Mouse (Mus musculus): ENCODE results near the gene Htra3. TPM values are rescaled to one million over a fixed set of nuclear protein-coding genes. Genes with fewer than 3 reads are reported as not detected.

Htra3 gene
- polyA plus RNA-seq, 1 experiment from 2014 or later, result 47.9 TPM

GRCm38 (mm10) chr5:35705411-35705810 is 25.8 kb upstream of the Htra3 start:
- H3K4me2 ChIP-seq (ENCODE audit: low read length), result no peak overlapping the region
- ATAC-seq (replicated peaks; ENCODE audit: low FRiP score, low TSS enrichment, low read depth) (no peak), DNase-seq (ENCODE audit: low spot score) (no peak)
- 93% methylated on average over 3 of the region's 3 CpGs for WGBS
- H3K9me3 ChIP-seq (ENCODE audit: control insufficient read depth, low read length), result no peaks in the 10 kb centered on the region
- no peak overlapping the region for H3K4me3 ChIP-seq (ENCODE audit: low read depth, low read length)
- H3K4me1 ChIP-seq (replicated peaks; ENCODE audit: control insufficient read depth, insufficient read depth, low read length), result peaks cover 6% of the 10 kb centered on the region; the same call in 1 of the 2 replicates
- H3K36me3 ChIP-seq (ENCODE audit: control insufficient read depth, insufficient read depth, low read length), result no peaks in the 10 kb centered on the region
- H3K27me3 ChIP-seq (replicated peaks; ENCODE audit: control insufficient read depth, insufficient read depth, low read length), result no peaks in the 10 kb centered on the region
- H3K9ac ChIP-seq (ENCODE audit: low read length), result no peak overlapping the region
- no peak overlapping the region for H3K27ac ChIP-seq (ENCODE audit: low read depth)

- 93% methylated on average over 4 of the region's 4 CpGs for WGBS
- Histone ChIP-seq H3K4me3 (ENCODE audit: low read depth, low read length) (no peak overlapping the region), H3K36me3 (ENCODE audit: control insufficient read depth, insufficient read depth, low read length) (no peaks in the 10 kb centered on the region), H3K27me3 (replicated peaks; ENCODE audit: control insufficient read depth, insufficient read depth, low read length) (no peaks in the 10 kb centered on the region), H3K27ac (ENCODE audit: low read depth) (no peak overlapping the region), H3K9ac (ENCODE audit: low read length) (no peak overlapping the region), H3K9me3 (ENCODE audit: control insufficient read depth, low read length) (no peaks in the 10 kb centered on the region), H3K4me1 (replicated peaks; ENCODE audit: control insufficient read depth, insufficient read depth, low read length) (no peaks in the 10 kb centered on the region), H3K4me2 (ENCODE audit: low read length) (no peak overlapping the region)
- no peak for ATAC-seq (replicated peaks; ENCODE audit: low FRiP score, low TSS enrichment, low read depth)
- no peak for DNase-seq (ENCODE audit: low spot score)
These were observed 24.2 kb upstream of the Htra3 start for GRCm38 (mm10) chr5:35703814-35704213.

- 84% methylated on average over 8 of the region's 8 CpGs for WGBS
- Histone ChIP-seq H3K4me1 (replicated peaks; ENCODE audit: control insufficient read depth, insufficient read depth, low read length) (no peaks in the 10 kb centered on the region), H3K27me3 (replicated peaks; ENCODE audit: control insufficient read depth, insufficient read depth, low read length) (no peaks in the 10 kb centered on the region), H3K4me3 (ENCODE audit: low read depth, low read length) (no peak overlapping the region), H3K4me2 (ENCODE audit: low read length) (no peak overlapping the region), H3K9ac (ENCODE audit: low read length) (no peak overlapping the region), H3K9me3 (ENCODE audit: control insufficient read depth, low read length) (no peaks in the 10 kb centered on the region), H3K27ac (ENCODE audit: low read depth) (no peak overlapping the region), H3K36me3 (ENCODE audit: control insufficient read depth, insufficient read depth, low read length) (no peaks in the 10 kb centered on the region)
- no peak for DNase-seq (ENCODE audit: low spot score)
- ATAC-seq (replicated peaks; ENCODE audit: low FRiP score, low TSS enrichment, low read depth), result no peak
These were observed 23.6 kb upstream of the Htra3 start for GRCm38 (mm10) chr5:35703183-35703582.

- H3K27ac ChIP-seq (ENCODE audit: low read depth), result no peak overlapping the region
- no peaks in the 10 kb centered on the region for H3K9me3 ChIP-seq (ENCODE audit: control insufficient read depth, low read length)
- WGBS, result 66% methylated on average over 4 of the region's 4 CpGs
These were observed 23.1 kb upstream of the Htra3 start for GRCm38 (mm10) chr5:35702582-35703140.

GRCm38 (mm10) chr5:35701042-35701441 is 21.5 kb upstream of the Htra3 start:
- Histone ChIP-seq H3K4me3 (ENCODE audit: low read depth, low read length) (no peak overlapping the region), H3K36me3 (ENCODE audit: control insufficient read depth, insufficient read depth, low read length) (no peaks in the 10 kb centered on the region), H3K27me3 (replicated peaks; ENCODE audit: control insufficient read depth, insufficient read depth, low read length) (no peaks in the 10 kb centered on the region), H3K27ac (ENCODE audit: low read depth) (no peak overlapping the region), H3K9ac (ENCODE audit: low read length) (0 out of 2 replicates have a peak overlapping the region, but pooled peaks have one; percentile 20), H3K4me2 (ENCODE audit: low read length) (no peak overlapping the region), H3K9me3 (ENCODE audit: control insufficient read depth, low read length) (no peaks in the 10 kb centered on the region), H3K4me1 (replicated peaks; ENCODE audit: control insufficient read depth, insufficient read depth, low read length) (no peaks in the 10 kb centered on the region)
- DNase-seq (ENCODE audit: low spot score) (peak; percentile 88), ATAC-seq (replicated peaks; ENCODE audit: low FRiP score, low TSS enrichment, low read depth) (0 out of 2 replicates have a peak, but pooled peaks have one; percentile 18)
- 44% methylated on average over 6 of the region's 6 CpGs for WGBS

More at GRCm38 (mm10) chr5:35702582-35703140, 23.1 kb upstream of the Htra3 start:
- no peak overlapping the region for H3K9ac ChIP-seq (ENCODE audit: low read length)
- no peaks in the 10 kb centered on the region for H3K4me1 ChIP-seq (replicated peaks; ENCODE audit: control insufficient read depth, insufficient read depth, low read length)
- ATAC-seq (replicated peaks; ENCODE audit: low FRiP score, low TSS enrichment, low read depth) (no peak), DNase-seq (ENCODE audit: low spot score) (no peak)
- no peaks in the 10 kb centered on the region for H3K27me3 ChIP-seq (replicated peaks; ENCODE audit: control insufficient read depth, insufficient read depth, low read length)
- no peaks in the 10 kb centered on the region for H3K36me3 ChIP-seq (ENCODE audit: control insufficient read depth, insufficient read depth, low read length)
- no peak overlapping the region for H3K4me2 ChIP-seq (ENCODE audit: low read length)
- no peak overlapping the region for H3K4me3 ChIP-seq (ENCODE audit: low read depth, low read length)

- Histone ChIP-seq H3K4me1 (replicated peaks; ENCODE audit: control insufficient read depth, insufficient read depth, low read length) (peaks cover 15% of the 10 kb centered on the region; the same call in 1 of the 2 replicates), H3K36me3 (ENCODE audit: control insufficient read depth, insufficient read depth, low read length) (no peaks in the 10 kb centered on the region), H3K9ac (ENCODE audit: low read length) (no peak overlapping the region), H3K9me3 (ENCODE audit: control insufficient read depth, low read length) (no peaks in the 10 kb centered on the region), H3K27me3 (replicated peaks; ENCODE audit: control insufficient read depth, insufficient read depth, low read length) (no peaks in the 10 kb centered on the region), H3K27ac (ENCODE audit: low read depth) (no peak overlapping the region), H3K4me3 (ENCODE audit: low read depth, low read length) (no peak overlapping the region), H3K4me2 (ENCODE audit: low read length) (no peak overlapping the region)
- 28% methylated on average over 5 of the region's 5 CpGs for WGBS
- ATAC-seq (replicated peaks; ENCODE audit: low FRiP score, low TSS enrichment, low read depth) (no peak), DNase-seq (ENCODE audit: low spot score) (no peak)
These were observed 16.2 kb upstream of the Htra3 start for GRCm38 (mm10) chr5:35695815-35696214.

- H3K4me2 ChIP-seq (ENCODE audit: low read length), result no peak overlapping the region
- ATAC-seq (replicated peaks; ENCODE audit: low FRiP score, low TSS enrichment, low read depth) (no peak), DNase-seq (ENCODE audit: low spot score) (no peak)
- H3K27ac ChIP-seq (ENCODE audit: low read depth), result no peak overlapping the region
- H3K4me3 ChIP-seq (ENCODE audit: low read depth, low read length), result no peak overlapping the region
- 72% methylated on average over 4 of the region's 4 CpGs for WGBS
- no peaks in the 10 kb centered on the region for H3K36me3 ChIP-seq (ENCODE audit: control insufficient read depth, insufficient read depth, low read length)
- peaks cover 25% of the 10 kb centered on the region for H3K4me1 ChIP-seq (replicated peaks; ENCODE audit: control insufficient read depth, insufficient read depth, low read length)
- H3K27me3 ChIP-seq (replicated peaks; ENCODE audit: control insufficient read depth, insufficient read depth, low read length), result no peaks in the 10 kb centered on the region
- H3K9ac ChIP-seq (ENCODE audit: low read length), result no peak overlapping the region
- no peaks in the 10 kb centered on the region for H3K9me3 ChIP-seq (ENCODE audit: control insufficient read depth, low read length)
These were observed 14.1 kb upstream of the Htra3 start for GRCm38 (mm10) chr5:35693638-35694037.

GRCm38 (mm10) chr5:35691246-35691645 is 11.7 kb upstream of the Htra3 start:
- WGBS, result 26% methylated on average over 11 of the region's 11 CpGs
- H3K36me3 ChIP-seq (ENCODE audit: control insufficient read depth, insufficient read depth, low read length), result no peaks in the 10 kb centered on the region
- no peak overlapping the region for H3K9ac ChIP-seq (ENCODE audit: low read length)
- ATAC-seq (replicated peaks; ENCODE audit: low FRiP score, low TSS enrichment, low read depth) (peak; percentile 28; the same call in 1 of the 2 replicates), DNase-seq (ENCODE audit: low spot score) (peak; percentile 63)
- no peaks in the 10 kb centered on the region for H3K9me3 ChIP-seq (ENCODE audit: control insufficient read depth, low read length)
- H3K4me3 ChIP-seq (ENCODE audit: low read depth, low read length), result no peak overlapping the region
- no peaks in the 10 kb centered on the region for H3K27me3 ChIP-seq (replicated peaks; ENCODE audit: control insufficient read depth, insufficient read depth, low read length)
- H3K4me2 ChIP-seq (ENCODE audit: low read length), result no peak overlapping the region
- H3K27ac ChIP-seq (ENCODE audit: low read depth), result peak overlapping the region; percentile 10; the same call in 1 of the 2 replicates
- H3K4me1 ChIP-seq (replicated peaks; ENCODE audit: control insufficient read depth, insufficient read depth, low read length), result peaks cover 34% of the 10 kb centered on the region

GRCm38 (mm10) chr5:35690485-35691165 is 11.0 kb upstream of the Htra3 start:
- ATAC-seq (replicated peaks; ENCODE audit: low FRiP score, low TSS enrichment, low read depth) (no peak), DNase-seq (ENCODE audit: low spot score) (no peak)
- H3K9ac ChIP-seq (ENCODE audit: low read length), result no peak overlapping the region
- no peaks in the 10 kb centered on the region for H3K36me3 ChIP-seq (ENCODE audit: control insufficient read depth, insufficient read depth, low read length)
- H3K9me3 ChIP-seq (ENCODE audit: control insufficient read depth, low read length), result no peaks in the 10 kb centered on the region
- H3K4me1 ChIP-seq (replicated peaks; ENCODE audit: control insufficient read depth, insufficient read depth, low read length), result peaks cover 34% of the 10 kb centered on the region
- no peak overlapping the region for H3K27ac ChIP-seq (ENCODE audit: low read depth)
- 79% methylated on average over 8 of the region's 8 CpGs for WGBS
- H3K4me3 ChIP-seq (ENCODE audit: low read depth, low read length), result no peak overlapping the region
- no peak overlapping the region for H3K4me2 ChIP-seq (ENCODE audit: low read length)
- H3K27me3 ChIP-seq (replicated peaks; ENCODE audit: control insufficient read depth, insufficient read depth, low read length), result no peaks in the 10 kb centered on the region

Data from intestine, embryonic 14.5 days (tissue).